15 mouse cellular contexts compared by ENCODE assay signal in genomic region chr16:52194040-52194439, GRCm38 (mm10).
DNase-seq lines count a peak whose midpoint lies in the region; ATAC-seq and TF ChIP-seq lines count a peak whose summit lies in the region.
"Had no signal": no experiment of that assay in that cellular context is flagged by ENCODE, and none has a peak within 500 bp of the region (broad histone marks: within the 10 kb centered on the region; RNA-seq: fewer than 3 reads in every experiment).

No protein-coding gene starts in this region.

- H3K36me3 ChIP-seq in kidney, adult 2 months (ENCODE audit: control insufficient read depth, insufficient read depth, low read length) = no peaks in the 10 kb centered on the region; the same call in 1 of the 2 replicates
- H3K36me3 ChIP-seq in hindbrain, embryonic 12.5 days = peaks cover 21% of the 10 kb centered on the region
- peaks cover 88% of the 10 kb centered on the region for H3K36me3 ChIP-seq in hindbrain, embryonic 10.5 days
- H3K36me3 ChIP-seq: intestine, embryonic 15.5 days had no signal

- 80% methylated on average over 5 of the region's 5 CpGs for WGBS in kidney, adult 2 months
- WGBS in hindbrain, embryonic 12.5 days = 95% methylated on average over 5 of the region's 5 CpGs
- WGBS in hindbrain, embryonic 10.5 days = 92% methylated on average over 5 of the region's 5 CpGs

- H3K9me3 ChIP-seq in hindbrain, embryonic 12.5 days (replicated peaks) = no peaks in the 10 kb centered on the region
- H3K9me3 ChIP-seq in hindbrain, embryonic 10.5 days = no peaks in the 10 kb centered on the region
- H3K9me3 ChIP-seq: heart, embryonic 13.5 days; hindbrain, embryonic 15.5 days; intestine, embryonic 15.5 days; lung, embryonic 15.5 days had no signal

- H3K27ac ChIP-seq in kidney, adult 2 months (ENCODE audit: insufficient read depth, low read depth, low read length) = no peak overlapping the region
- no peak overlapping the region for H3K27ac ChIP-seq in hindbrain, embryonic 12.5 days
- H3K27ac ChIP-seq in hindbrain, embryonic 10.5 days = no peak overlapping the region
- H3K27ac ChIP-seq: heart, embryonic 13.5 days; hindbrain, embryonic 15.5 days; intestine, embryonic 15.5 days; liver, embryonic 14.5 days; lung, embryonic 15.5 days had no signal

- no peaks in the 10 kb centered on the region for H3K4me1 ChIP-seq in kidney, adult 2 months (ENCODE audit: control insufficient read depth, insufficient read depth, low read length)
- no peaks in the 10 kb centered on the region for H3K4me1 ChIP-seq in hindbrain, embryonic 12.5 days
- H3K4me1 ChIP-seq in hindbrain, embryonic 10.5 days (replicated peaks) = no peaks in the 10 kb centered on the region
- H3K4me1 ChIP-seq: intestine, embryonic 15.5 days; lung, embryonic 15.5 days had no signal

- no peak for ATAC-seq in hindbrain, embryonic 12.5 days (ENCODE audit: low FRiP score)
- ATAC-seq: intestine, embryonic 15.5 days had no signal

- H3K4me3 ChIP-seq in kidney, adult 2 months (ENCODE audit: insufficient read depth, low read depth, low read length) = no peak overlapping the region
- no peak overlapping the region for H3K4me3 ChIP-seq in hindbrain, embryonic 12.5 days
- no peak overlapping the region for H3K4me3 ChIP-seq in hindbrain, embryonic 10.5 days
- H3K4me3 ChIP-seq: heart, embryonic 13.5 days; hindbrain, embryonic 15.5 days; intestine, embryonic 15.5 days; lung, embryonic 15.5 days had no signal

- no peak for TF ChIP-seq POLR2A in kidney, adult 2 months (IDR thresholded peaks at IDR 0.05; ENCODE audit: low read depth, low read length)

- no peak for TF ChIP-seq CTCF in kidney, adult 2 months (conservative IDR thresholded peaks at IDR 0.05; ENCODE audit: insufficient read depth, insufficient read length, low read depth, low read length)

- no peaks in the 10 kb centered on the region for H3K27me3 ChIP-seq in kidney, adult 2 months (replicated peaks; ENCODE audit: control insufficient read depth, insufficient read depth, low read length)
- H3K27me3 ChIP-seq in hindbrain, embryonic 12.5 days = no peaks in the 10 kb centered on the region
- H3K27me3 ChIP-seq in hindbrain, embryonic 10.5 days (ENCODE audit: insufficient read depth, poor library complexity, severe bottlenecking) = no peaks in the 10 kb centered on the region
- H3K27me3 ChIP-seq: heart, embryonic 13.5 days; hindbrain, embryonic 15.5 days; intestine, embryonic 15.5 days; lung, embryonic 15.5 days had no signal

- H3K4me2 ChIP-seq in hindbrain, embryonic 12.5 days (replicated peaks) = no peak overlapping the region
- H3K4me2 ChIP-seq: heart, embryonic 13.5 days; hindbrain, embryonic 15.5 days; intestine, embryonic 15.5 days; lung, embryonic 15.5 days; midbrain, embryonic 11.5 days had no signal

- H3K9ac ChIP-seq in hindbrain, embryonic 12.5 days = no peak overlapping the region
- H3K9ac ChIP-seq: heart, embryonic 13.5 days; hindbrain, embryonic 15.5 days; intestine, embryonic 15.5 days; liver, embryonic 14.5 days; lung, embryonic 15.5 days had no signal

- DNase-seq in kidney, adult 2 months = peak; percentile 19
- no peak for DNase-seq in kidney, adult 11 months
- DNase-seq in cerebellum, adult 18-20 months = peak; percentile 61 to 64
- peak; percentile 32 to 57 for DNase-seq in cerebellum, postnatal 10 days
- no peak for DNase-seq in frontal cortex, postnatal 10 days (ENCODE audit: low spot score in 2 of 2)
- no peak for DNase-seq in hindbrain, embryonic 10.5 days (ENCODE audit: low spot score)
- DNase-seq: kidney, postnatal 10 days; lung, postnatal 4 days had no signal

Comparison
In these comparisons a context has a peak if more than half of its experiments do, and no peak if none do; other contexts are left out.
1. DNase-seq: peak in kidney, adult 2 months (single experiment), cerebellum, adult 18-20 months (2 of 2) and cerebellum, postnatal 10 days (2 of 2); none in kidney, adult 11 months (single experiment), frontal cortex, postnatal 10 days (0 of 2) and hindbrain, embryonic 10.5 days (single experiment).